Mouse (Mus musculus): ENCODE results near the gene Sfswap.

- TF ChIP-seq CTCF (IDR thresholded peaks at IDR 0.05; ENCODE audit: low read depth), result no peak
- no peak for TF ChIP-seq EP300 (optimal IDR thresholded peaks at IDR 0.05)
Measured at GRCm38 (mm10) chr5:129452561-129452960, 48.5 kb upstream of the Sfswap start.

Data from stomach, postnatal 0 days (tissue).